Mouse (Mus musculus) granulocyte monocyte progenitor cell, adult 5-6 weeks (primary cell): Measurements from ENCODE around the gene Tnni3k. TPM values are rescaled to one million over a fixed set of nuclear protein-coding genes. Genes with fewer than 3 reads are reported as not detected.

Source experiments
- ATAC-seq: replicated peaks from 2 replicates; pipeline ENCODE4 v1.8.0; 2016; ENCODE audit warnings: mild to moderate bottlenecking, moderate TSS enrichment, inconsistent platforms; ENCODE audit not compliant: poor library complexity, severe bottlenecking
- total RNA-seq, 2 experiments: library from RNA; stranded (forward) in 1 of 2; stranded (reverse) in 1 of 2; fragments of 200-712, 200-1000 nt in 1 of 2; fragments of >200 nt in 1 of 2; fragmentation: Nextera tagmentation in 1 of 2; gene quantifications; 2 replicates each; pipeline ENCODE4 v1.2.3; 2014 to 2017

Gene Tnni3k
- total RNA-seq, 2 experiments from 2014 or later: not detected

DNA sequence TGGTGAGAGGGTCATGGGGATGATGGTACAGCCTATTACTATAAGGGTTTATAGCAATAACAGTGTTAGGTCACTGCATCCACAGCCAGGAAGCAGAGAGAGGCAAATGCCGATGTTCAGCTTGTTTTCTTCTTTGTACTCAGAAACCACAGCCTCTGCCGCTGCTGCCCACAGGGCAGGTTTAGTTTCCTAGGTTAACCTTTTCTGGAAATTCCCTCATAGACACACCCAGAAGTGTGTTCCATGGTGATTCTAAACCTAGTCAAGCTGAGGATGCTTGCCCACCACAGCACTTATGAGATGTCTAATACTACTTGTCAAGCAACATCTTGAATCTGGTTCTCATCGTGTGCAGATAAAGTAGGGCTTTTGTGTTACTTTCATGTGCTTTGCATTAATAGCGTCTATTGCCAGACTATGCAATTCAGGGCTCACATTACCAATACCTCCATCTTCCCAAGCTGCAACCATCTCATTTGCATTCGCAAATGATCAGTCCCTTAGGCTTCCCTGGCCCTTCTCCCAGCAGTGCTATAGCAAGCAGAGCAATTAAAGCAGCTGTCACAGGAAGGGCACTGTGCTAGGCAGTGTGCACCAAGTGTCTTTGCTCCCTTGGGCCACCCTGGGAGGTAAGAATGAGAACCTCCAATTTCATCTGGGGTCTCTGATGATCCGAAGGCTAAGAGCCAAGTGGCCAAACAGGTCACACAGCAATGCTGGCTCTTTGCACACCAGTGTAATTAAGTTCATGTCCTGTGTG is 276.2 kb downstream of the Tnni3k start:
- no peak for ATAC-seq

GRCm38 (mm10) chr3:154771651-154772050 is 283.6 kb downstream of the Tnni3k start:
- ATAC-seq: no peak

DNA sequence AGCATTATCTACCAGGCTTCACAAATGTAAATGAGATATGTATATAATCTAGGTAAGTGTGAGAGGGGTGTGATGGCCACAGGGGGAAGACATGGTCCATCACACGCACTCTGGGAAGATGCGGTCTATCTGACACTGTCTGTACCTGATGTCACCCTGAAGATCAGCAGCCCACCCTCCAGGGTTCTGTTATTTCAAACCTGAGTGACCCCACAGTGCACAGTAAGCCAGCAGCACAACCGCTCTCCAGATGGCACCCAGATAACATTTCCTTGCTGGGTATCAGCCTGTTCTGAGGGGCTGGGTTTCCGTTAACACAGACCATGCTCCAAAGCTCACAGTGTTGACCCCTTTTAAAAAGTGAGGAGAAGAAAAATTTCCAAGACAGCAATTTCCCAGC is 288.9 kb downstream of the Tnni3k start:
- ATAC-seq: no peak

DNA sequence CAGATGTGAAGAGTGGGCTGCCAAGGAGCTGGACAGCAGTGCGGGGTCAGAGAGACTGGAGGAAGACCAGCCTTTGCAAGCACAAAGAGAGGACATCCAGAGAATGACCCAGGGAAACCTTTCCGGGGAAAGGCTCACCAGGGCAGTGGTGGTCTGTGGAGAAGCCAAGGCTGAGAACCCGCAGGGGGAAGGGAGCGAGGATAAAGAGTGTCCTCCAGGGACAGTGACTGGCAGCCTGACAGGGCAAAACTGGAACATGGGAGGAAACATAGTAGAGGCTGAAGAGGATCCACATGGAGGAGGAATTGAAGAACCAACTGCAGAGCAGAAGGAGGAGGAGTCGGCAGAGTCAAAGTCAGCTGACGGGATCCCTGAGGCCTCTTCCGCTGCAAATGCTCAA is 291.1 kb downstream of the Tnni3k start:
- no peak for ATAC-seq

- ATAC-seq: no peak
Observed at GRCm38 (mm10) chr3:154763374-154763773, 291.8 kb downstream of the Tnni3k start.

- no peak for ATAC-seq
Observed at GRCm38 (mm10) chr3:154761108-154761507, 294.1 kb downstream of the Tnni3k start.

DNA sequence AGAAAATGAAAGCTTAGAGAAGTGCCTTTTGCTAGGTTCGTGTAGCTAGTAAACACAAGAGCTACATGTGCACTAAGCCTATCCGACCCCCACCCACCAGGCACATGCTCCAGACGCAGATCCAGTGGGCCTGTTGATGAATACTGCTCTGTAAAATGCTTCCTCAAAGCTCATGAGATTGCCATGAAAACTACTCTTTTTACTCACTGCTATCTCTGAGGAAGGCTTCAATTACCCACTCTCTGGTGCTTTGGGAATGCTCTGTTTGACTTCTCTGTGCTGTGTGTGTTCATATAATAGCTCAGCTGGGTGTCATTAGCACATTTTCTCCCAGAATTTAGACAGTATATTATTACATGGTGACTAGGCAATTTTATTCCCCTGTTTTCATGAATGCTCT is 297.1 kb downstream of the Tnni3k start:
- no peak for ATAC-seq

DNA sequence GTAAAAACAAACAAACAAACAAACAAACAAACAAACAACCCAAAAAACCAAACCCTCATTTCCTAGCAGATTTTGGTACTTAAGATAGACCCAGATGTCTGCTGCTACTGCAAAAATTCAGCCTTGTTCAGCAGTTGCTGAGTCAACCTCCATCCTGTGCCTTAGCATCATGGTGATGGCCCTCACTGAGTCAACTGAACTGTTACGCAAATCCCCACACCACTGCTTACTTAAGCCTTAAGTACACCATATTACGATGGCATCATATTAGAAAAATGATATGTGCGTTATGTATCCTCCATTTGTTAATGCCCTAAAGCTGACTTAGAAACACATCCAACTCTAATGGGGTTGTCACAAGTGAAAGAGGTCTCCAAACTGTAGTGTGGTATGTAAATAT is 300.0 kb downstream of the Tnni3k start:
- no peak for ATAC-seq

GRCm38 (mm10) chr3:154754505-154754904 is 300.7 kb downstream of the Tnni3k start:
- no peak for ATAC-seq

DNA sequence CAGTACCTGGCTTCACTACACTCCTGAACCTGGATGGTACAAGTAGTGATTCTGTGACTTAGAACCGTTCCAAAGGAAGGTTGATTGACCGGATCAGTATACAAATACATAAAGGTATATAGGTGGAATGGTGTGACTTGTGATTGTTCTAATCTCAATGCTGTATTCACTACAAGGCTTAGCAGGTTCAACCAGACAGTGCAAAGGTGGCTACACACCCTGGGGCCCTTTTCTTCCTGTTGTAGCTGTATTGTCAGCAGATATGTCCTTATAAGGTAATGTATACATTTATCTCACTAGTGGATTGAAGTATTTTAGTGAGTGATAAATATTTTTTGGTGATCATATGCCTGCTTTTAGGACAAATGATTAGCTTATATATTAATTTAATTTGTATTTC is 310.9 kb downstream of the Tnni3k start:
- no peak for ATAC-seq

GRCm38 (mm10) chr3:154742927-154743326 is 312.3 kb downstream of the Tnni3k start:
- no peak for ATAC-seq

DNA sequence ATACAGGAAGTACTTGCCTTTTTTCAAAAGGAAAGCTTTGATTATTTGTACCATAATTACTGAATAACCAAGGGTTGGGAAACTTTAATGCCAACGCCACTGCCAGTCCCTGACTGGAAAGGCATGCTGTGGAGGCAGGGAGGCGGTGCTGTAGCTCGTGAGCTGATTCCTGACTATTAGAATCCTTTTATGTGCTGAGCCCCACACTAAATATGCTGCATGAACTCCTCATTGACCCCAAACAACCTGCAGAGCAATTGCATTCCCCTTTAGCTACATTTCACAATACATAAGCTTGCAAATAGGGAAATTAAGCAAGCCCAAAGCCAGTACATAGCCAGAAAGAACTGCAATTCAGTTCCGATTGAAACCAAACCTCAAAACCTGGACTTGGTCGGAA is 313.7 kb downstream of the Tnni3k start:
- peak; percentile 20; the same call in 1 of the 2 replicates for ATAC-seq

Other genes starting within 250 kb of the Tnni3k start
- 4.3 and 4.5 TPM in 2 replicates for gene Fpgt, start 38.0 kb upstream of the Tnni3k start, total RNA-seq (2014; fragmentation: Nextera tagmentation)
- gene Fpgt, start 38.0 kb upstream of the Tnni3k start, total RNA-seq (2017): 7.5 and 8.4 TPM in 2 replicates
- gene Lrriq3, start 38.0 kb upstream of the Tnni3k start, total RNA-seq (2014; fragmentation: Nextera tagmentation): not detected in 2 replicates
- 0.98 TPM in 1 of 2 replicates, not detected in the other for gene Lrriq3, start 38.0 kb upstream of the Tnni3k start, total RNA-seq (2017)